10 mouse cellular contexts compared by ENCODE assay signal in genomic region chr10:86389913-86390312, GRCm38 (mm10).
DNase-seq lines count a peak whose midpoint lies in the region.
"Had no signal": no experiment of that assay in that cellular context is flagged by ENCODE, and none has a peak within 500 bp of the region (broad histone marks: within the 10 kb centered on the region; RNA-seq: fewer than 3 reads in every experiment).

No protein-coding gene starts in this region.

- peak; percentile 96 for DNase-seq in heart, adult 11 months
- no peak for DNase-seq in heart, postnatal 4 days
- DNase-seq in right cerebral cortex, adult 2 months (ENCODE audit: low spot score in 2 of 2) = peak; percentile 11 to 13
- no peak for DNase-seq in right cerebral cortex, postnatal 25 days
- peak; percentile 19 for DNase-seq in lung, postnatal 10 days
- no peak for DNase-seq in thymus, postnatal 14 days
- DNase-seq in thymus, adult 18-20 months = no peak
- DNase-seq in cerebellum, adult 11-12 months = no peak
- DNase-seq: gastrocnemius, postnatal 25 days; lung, embryonic 14.5 days had no signal

Comparison
In these comparisons a context has a peak if more than half of its experiments do, and no peak if none do; other contexts are left out.
1. DNase-seq: peak in heart, adult 11 months (single experiment), right cerebral cortex, adult 2 months (2 of 2) and lung, postnatal 10 days (single experiment); none in heart, postnatal 4 days (single experiment), right cerebral cortex, postnatal 25 days (single experiment), thymus, postnatal 14 days (single experiment), thymus, adult 18-20 months (0 of 2) and cerebellum, adult 11-12 months (single experiment).